Mouse (Mus musculus) stomach, postnatal 0 days (tissue): Measurements from ENCODE around the gene Tppp.

Experiments used
- CTCF ChIP-seq: IDR thresholded peaks from 2 replicates; pipeline ENCODE4 v1.5.1; 2016; ENCODE audit warnings: antibody characterized with exemption, low read depth, mild to moderate bottlenecking, moderate library complexity
- EP300 ChIP-seq: optimal IDR thresholded peaks from 2 replicates; pipeline ENCODE3; 2016; ENCODE audit warnings: antibody characterized with exemption

GRCm38 (mm10) chr13:73976935-73977334, 32.3 kb upstream of the Tppp start:
- no peak for TF ChIP-seq CTCF
- TF ChIP-seq EP300, result no peak
